Mouse (Mus musculus) WW6 (cell line): Measurements from ENCODE around the gene Dlg2.

Source experiments
- DNase-seq: peaks from one replicate; pipeline ENCODE4 v3.0.0-alpha.2; 2013; ENCODE audit warnings: low read depth, low spot score

Gene Dlg2

DNA sequence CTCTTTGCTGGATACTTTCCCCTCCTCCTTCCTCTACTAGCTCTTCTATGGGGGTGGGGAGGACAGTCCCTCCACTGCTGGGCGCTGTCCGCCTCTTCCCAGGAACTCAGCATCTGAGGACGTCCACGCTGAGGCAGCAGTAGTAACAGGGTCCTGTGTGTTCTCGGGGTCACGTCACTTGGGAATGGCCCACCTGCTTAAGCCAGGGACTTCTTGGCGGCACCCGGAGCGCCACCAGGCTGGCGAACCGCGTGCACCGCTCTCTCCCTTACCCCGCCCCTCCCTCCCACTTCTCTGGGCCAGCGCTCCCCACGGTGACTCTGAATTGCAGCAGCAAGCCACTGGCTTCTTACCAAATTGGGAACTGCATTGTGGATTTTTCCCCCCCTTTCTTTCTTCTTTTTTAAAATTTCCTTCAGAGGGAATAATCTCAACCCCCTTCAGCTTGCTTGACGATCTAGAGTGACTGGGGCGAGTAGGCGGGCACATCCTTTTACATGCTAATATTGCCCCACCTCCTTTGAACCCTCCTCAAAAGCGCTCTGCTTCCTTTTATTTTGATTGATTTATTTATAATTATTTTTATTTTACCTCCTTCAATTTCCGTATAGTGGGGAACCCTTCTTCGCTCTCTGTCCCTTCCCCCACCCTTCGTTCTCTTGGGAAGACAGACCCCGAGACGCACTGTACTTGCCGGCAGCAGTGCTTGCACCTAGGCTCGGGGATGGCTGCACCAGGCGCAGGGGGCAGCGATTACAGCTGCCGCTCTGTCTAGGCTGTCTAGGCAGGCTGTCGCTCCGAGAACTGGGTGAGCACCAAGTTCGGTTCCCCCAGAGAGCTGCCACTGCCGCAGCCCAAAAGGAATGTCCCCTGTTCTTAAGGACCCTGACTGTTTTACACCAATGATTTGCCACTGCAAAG, 785.8 kb downstream of the Dlg2 start:
- DNase-seq, result no peak

DNA sequence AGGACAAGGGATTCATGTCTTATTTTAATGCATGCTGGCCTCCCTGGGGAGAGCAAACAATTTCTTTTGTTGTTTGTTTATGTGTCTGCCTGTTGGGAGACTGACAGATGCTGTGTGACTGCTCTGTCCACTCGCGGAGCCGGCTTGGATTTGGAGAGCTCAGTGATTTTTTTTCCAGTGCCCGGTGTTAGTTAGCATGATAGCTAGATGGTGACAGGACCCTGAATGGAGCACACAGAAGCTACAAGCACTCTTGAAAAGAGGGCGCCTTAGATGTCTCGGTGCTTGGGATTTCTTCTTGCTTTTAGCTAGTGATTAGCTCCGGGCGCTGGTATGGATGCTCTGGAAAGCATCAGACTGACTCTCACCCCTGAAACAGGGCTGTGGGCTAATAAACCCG, 786.5 kb downstream of the Dlg2 start:
- no peak for DNase-seq

DNA sequence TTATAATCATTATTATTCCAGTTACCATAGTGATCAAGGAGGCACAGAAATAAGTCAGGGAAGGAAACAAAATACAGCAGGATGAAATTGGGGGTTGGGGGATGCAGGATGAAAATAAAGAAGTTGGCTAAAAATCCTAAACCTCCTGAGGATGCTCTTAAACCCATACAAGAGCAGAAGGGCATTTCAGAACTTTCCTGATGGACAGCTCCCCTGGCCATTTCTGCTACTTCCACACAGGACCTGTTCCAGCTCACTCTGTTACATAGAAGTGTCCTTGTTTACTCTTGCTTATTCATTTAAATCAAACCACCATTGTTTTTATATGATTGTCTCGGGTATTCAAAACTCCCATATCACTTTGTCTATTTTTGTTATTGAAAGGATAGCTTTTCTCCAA, 791.3 kb downstream of the Dlg2 start:
- DNase-seq, result no peak

GRCm38 (mm10) chr7:91284167-91284566, 807.7 kb downstream of the Dlg2 start:
- DNase-seq, result no peak

- DNase-seq, result no peak
Observed at GRCm38 (mm10) chr7:91288324-91288723, 811.9 kb downstream of the Dlg2 start.

- DNase-seq, result no peak
Observed at GRCm38 (mm10) chr7:91296127-91296526, 819.7 kb downstream of the Dlg2 start.

GRCm38 (mm10) chr7:91311177-91311576, 834.7 kb downstream of the Dlg2 start:
- DNase-seq, result no peak

DNA sequence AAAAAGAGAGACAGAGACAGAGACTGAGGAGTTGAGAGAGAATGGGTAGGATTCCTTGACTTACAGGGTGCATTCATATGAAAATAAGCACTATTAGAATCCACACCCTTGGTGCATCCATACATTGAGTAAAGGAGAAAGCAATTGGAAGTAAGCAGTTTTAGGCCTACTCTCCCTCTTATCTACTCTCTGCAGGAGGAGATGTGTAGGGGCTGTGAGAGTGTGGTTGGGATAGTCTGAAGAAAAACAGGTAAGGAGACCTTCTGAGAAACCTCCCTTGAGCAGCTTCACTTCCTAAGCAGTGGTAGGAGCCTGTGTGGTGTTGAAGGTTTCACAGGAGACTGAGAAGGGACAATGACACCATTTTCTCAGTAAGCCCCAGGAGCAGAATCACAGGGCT, 868.6 kb downstream of the Dlg2 start:
- no peak for DNase-seq

- no peak for DNase-seq
Observed at GRCm38 (mm10) chr7:91369821-91370321, 893.4 kb downstream of the Dlg2 start.

GRCm38 (mm10) chr7:91382281-91382680, 905.8 kb downstream of the Dlg2 start:
- no peak for DNase-seq

DNA sequence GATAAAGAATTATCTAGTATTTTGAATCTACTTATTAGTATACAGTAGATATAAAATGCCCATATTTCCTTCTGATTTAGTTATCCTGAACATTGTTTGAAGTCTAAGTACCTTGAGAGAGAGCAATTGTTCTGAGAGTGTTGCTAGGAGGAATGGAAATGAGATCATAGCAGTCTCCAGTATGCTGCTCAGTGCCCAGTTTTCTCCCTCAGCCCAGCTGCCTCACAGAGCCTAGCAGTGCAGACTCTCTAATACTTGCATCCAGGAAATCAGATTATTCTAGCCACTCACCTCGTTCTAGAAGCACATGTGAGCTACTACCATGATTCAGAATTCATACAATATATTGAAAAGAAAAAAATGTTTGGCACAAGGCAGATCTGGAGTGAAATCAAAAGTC, 907.4 kb downstream of the Dlg2 start:
- DNase-seq, result no peak

GRCm38 (mm10) chr7:91389272-91389671, 912.8 kb downstream of the Dlg2 start:
- no peak for DNase-seq

DNA sequence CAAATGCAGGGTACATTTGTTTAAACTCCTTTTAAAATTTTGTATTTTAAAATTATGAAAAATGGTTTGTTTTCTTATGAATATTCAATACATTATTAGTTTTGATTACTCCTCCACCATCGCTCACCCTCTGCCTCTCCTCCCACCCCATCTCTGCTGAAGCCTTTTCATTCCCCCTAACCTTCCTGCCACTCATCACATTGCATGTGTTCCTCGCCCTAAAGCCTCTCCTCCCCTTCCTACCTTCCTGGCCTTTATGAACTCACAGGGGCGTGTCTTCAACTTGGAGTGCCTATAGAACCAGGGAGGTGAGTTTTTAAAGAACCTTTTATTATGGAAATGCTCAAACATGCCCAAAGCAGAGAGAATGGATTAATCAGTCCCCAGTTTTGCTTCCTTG, 921.4 kb downstream of the Dlg2 start:
- no peak for DNase-seq

DNA sequence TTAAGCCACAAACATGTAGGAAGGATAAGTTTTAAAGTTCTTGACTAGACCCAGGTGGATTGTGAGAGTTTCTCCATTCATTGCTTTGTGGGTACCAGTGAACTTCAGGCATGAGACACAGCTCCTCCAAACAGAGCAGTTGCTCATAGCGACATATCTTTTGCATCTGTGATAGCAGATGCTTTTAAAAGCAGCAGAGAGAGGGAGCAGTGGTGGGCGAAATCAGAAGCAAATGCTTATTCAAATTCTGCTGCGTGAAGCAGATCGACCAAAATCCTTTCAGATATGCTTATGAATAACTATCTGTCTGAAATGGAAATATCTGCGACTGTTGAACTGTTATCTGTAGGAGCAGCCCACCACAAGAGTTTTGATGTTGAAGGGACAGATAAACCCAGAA, 935.6 kb downstream of the Dlg2 start:
- DNase-seq, result no peak

DNA sequence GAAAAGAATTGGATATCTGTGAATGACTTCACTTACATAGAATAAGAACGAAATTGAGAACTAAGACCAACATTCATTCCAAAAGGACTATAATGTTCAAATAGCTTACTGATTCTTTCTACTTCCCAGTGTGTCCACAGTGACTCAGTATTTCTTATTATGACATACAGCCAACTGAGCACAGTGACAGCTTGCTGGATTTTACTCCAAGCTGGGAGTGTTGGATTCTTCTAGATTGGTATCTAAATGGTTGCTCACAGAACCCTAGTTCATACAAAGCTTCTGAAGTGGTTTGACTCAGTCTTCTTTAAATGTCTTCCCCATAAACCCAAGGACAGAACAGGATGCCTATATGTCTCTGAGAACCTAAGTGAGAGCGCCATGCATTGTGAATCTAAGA, 937.7 kb downstream of the Dlg2 start:
- no peak for DNase-seq

GRCm38 (mm10) chr7:91414749-91415148, 938.3 kb downstream of the Dlg2 start:
- DNase-seq, result no peak

DNA sequence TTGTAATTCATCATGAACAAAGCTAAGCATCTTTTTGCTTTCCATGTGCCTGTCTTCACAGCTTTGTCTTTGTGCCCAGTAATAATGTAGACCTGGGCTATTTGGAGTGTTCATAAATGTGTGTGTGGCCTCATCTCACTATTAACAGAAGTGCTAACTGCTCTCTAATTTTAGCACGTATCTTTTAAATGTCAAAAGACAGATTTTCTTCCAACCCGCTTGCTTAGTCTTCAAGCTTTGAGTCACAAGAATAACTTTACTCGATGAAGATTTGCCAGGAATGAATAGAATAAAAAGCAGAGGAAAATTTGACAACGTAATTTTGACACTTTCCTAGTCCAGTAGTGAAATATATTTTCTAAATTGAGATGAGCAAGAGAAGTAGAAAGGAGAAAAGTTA, 943.7 kb downstream of the Dlg2 start:
- no peak for DNase-seq

GRCm38 (mm10) chr7:91423784-91424183, 947.3 kb downstream of the Dlg2 start:
- no peak for DNase-seq

DNA sequence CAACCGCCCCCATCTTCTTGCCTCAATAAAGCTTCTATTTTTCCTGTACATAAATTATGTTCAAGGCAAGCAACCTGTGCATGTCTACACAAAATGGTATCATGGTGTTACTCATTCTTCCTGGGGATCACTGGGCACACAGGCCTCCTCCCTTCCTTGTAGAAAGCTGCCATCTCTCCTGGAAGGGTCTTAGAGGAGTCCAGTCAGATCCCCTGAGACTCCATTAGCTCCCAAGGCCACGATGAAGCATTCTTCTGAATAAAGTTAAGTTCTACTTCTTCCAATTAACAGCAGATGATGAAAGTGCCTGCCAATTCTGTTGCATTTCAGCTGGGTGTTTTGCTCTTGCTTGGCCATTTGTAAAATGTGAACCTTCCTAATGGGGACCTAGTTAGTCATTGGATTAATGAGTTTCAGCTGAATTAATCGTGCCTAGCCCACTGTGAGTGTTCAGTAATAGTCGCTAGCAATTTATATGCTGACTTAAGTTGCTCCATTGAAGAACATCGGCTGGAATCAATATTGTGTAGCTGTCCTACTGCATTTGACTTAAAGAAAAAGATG, 953.3 kb downstream of the Dlg2 start:
- DNase-seq, result no peak

DNA sequence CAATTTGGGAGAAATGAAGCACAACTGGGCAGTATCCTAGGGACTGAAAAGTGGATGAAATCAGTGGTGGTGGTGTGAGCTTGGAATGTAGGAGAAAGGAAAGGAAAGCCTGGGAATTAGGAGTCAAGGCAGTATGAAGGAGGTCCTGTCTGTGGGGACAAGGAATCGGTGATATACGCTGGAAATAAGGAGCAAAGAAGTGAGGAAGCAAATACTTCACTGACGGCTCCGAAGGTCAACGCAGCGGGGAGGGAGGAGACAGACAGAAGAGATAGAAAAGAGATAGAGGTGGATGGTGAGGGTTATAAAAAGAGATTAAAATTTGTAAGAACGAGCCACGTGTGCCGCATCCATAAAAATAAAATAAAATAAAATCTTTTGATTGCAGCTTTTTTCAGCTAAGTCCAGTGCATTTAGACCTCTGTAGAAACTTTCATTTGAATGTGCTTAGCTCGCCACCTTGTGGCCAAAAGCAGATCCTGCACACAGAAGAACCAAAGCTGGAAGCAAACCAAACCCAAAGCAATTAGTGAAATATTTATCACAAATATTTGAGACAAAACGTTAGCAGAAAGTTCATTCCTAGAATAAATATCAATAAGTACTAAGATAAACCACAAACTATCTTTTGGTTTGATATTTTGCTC, 955.2 kb downstream of the Dlg2 start:
- DNase-seq, result no peak

- DNase-seq, result no peak
Observed at GRCm38 (mm10) chr7:91432563-91432962, 956.1 kb downstream of the Dlg2 start.

DNA sequence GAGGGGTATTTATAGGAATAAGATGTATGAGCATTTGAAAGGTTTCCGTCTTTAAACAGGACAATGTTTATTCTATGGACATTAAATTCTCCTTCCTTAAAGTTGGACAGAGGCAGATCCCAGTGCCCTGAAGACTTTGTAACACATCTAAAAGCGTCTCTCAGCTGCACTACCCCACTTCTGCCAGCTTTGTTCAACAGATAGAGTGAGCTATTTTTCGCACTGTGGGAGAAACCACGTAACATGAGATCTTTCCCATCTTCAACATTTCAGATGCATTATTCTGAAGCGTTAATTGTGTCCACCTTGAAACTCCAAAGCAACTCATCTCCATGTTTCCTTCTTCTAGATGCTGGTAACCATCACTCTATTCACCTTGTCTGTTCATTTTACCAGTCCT, 958.3 kb downstream of the Dlg2 start:
- DNase-seq, result no peak

DNA sequence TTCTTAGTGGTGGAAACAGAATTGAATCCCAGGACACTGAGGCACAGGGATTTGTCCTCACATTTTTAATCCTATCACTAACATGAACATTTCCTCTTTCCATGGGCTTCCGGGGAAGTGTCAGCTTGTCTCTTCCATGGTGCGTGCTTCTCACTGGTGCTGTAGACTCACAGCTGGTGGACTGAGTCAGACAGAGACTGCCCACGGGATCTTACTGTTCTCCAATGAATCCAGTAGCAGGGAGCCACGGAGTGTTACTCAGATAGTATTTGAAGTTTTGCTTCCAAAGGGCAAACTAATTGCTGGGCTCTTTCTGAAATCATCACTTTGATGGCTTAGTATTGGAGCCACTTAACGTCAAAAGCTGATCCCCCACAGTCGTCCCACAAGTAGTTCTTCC, 963.9 kb downstream of the Dlg2 start:
- DNase-seq, result no peak
